Mouse (Mus musculus) intestine, embryonic 15.5 days (tissue): ENCODE measurements around the gene Ankrd11. TPM values are rescaled to one million over a fixed set of nuclear protein-coding genes. Genes with fewer than 3 reads are reported as not detected.
A peak's percentile ranks its signal among the peaks of the same experiment; 100 is the strongest.

Experiments used
- ATAC-seq: fragments of 200-750 bp; cut with Nextera tagmentation; 2 replicates; pipeline ENCODE4 v1.8.0; 2017; ENCODE audit warnings: moderate TSS enrichment, moderate library complexity
- H3K27ac ChIP-seq: fragments of 300-500 bp; sonication (generic); 2 replicates; pipeline ENCODE4 v1.5.1; 2015; ENCODE audit warnings: mild to moderate bottlenecking, inconsistent platforms
- H3K27me3 ChIP-seq: fragments of 300-500 bp; sonication (generic); replicated peaks from 2 replicates; pipeline ENCODE4 v1.6.1; 2015; ENCODE audit warnings: inconsistent platforms
- H3K36me3 ChIP-seq: fragments of 300-500 bp; sonication (generic); 2 replicates; pipeline ENCODE4 v1.6.1; 2015; ENCODE audit warnings: inconsistent platforms
- H3K4me1 ChIP-seq: fragments of 300-500 bp; sonication (generic); replicated peaks from 2 replicates; pipeline ENCODE4 v1.6.1; 2015; ENCODE audit warnings: inconsistent platforms
- H3K4me2 ChIP-seq: fragments of 300-500 bp; sonication (generic); replicated peaks from 2 replicates; pipeline ENCODE4 v1.6.1; 2015; ENCODE audit warnings: mild to moderate bottlenecking, inconsistent platforms
- H3K4me3 ChIP-seq: fragments of 300-500 bp; sonication (generic); replicated peaks from 2 replicates; pipeline ENCODE4 v1.5.1; 2015; ENCODE audit warnings: inconsistent platforms
- H3K9ac ChIP-seq: fragments of 300-500 bp; sonication (generic); 2 replicates; pipeline ENCODE4 v1.6.1; 2015; ENCODE audit warnings: inconsistent platforms
- H3K9me3 ChIP-seq: fragments of 300-500 bp; sonication (generic); 2 replicates; pipeline ENCODE4 v1.6.1; 2016; ENCODE audit warnings: inconsistent platforms
- WGBS: fragments of 180-500 bp; shearing (Covaris S2); methylation state at CpG from one replicate; pipeline ENCODE4 v1.1.7; 2015; 5-methylcytosine and 5-hydroxymethylcytosine counted together
- polyA plus RNA-seq: library from polyadenylated mRNA; unstranded; fragments of >200 nt; fragmentation: Nextera tagmentation; extraction: Ambion mirVana; gene quantifications from 2 replicates; pipeline ENCODE4 v1.2.1, GENCODE M21; 2015

The Ankrd11 gene
- polyA plus RNA-seq, 1 experiment from 2014 or later, result 53.9 TPM

DNA sequence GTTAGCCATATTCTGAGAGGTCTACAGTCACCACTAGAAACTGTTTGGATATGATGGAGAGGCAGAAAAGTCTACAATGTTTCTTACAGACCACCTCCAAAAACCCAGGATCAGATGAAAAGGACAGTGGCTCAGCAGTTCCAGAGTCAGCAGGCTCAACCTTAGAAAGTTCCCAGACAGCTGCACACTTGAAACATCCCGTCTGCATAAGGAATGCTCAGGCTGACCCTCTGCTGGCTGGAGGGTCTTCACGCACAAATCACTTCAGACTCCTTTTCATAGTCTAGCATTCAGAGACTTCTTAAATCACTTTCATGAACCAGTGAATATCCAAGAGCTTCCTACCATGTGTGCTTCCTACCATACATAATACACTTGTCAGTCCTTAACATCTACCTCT lies 49.8 kb downstream of the Ankrd11 start:
- Histone ChIP-seq H3K27ac (no peak overlapping the region), H3K4me3 (no peak overlapping the region), H3K27me3 (no peaks in the 10 kb centered on the region), H3K9ac (no peak overlapping the region), H3K9me3 (no peaks in the 10 kb centered on the region), H3K36me3 (no peaks in the 10 kb centered on the region), H3K4me1 (peaks cover 39% of the 10 kb centered on the region), H3K4me2 (no peak overlapping the region)
- ATAC-seq, result no peak
- 36% methylated on average over 2 of the region's 2 CpGs for WGBS

DNA sequence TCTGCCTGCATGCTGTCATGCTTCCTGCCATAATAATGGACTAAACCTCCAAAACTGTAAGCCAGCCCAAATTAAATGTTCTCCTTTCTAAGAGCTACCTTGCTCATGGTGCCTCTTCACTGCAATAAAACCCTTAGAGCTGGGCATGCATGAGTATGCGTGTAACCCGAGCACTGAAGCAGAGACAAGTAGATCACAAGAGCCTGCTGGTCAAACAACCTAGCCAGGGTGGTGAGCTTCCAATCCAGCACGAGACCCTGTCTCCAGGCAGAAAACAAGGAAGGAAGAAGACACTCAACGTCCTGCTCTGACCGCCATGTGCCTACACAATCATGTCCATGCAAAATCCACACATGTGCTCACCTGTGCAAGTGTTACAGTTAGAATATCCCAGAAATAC lies 50.7 kb downstream of the Ankrd11 start:
- no peak overlapping the region for H3K27ac ChIP-seq
- no peak overlapping the region for H3K9ac ChIP-seq
- no peak for ATAC-seq
- H3K4me2 ChIP-seq, result no peak overlapping the region
- H3K4me3 ChIP-seq, result no peak overlapping the region
- H3K4me1 ChIP-seq, result peaks cover 43% of the 10 kb centered on the region
- H3K9me3 ChIP-seq, result no peaks in the 10 kb centered on the region
- WGBS, result 79% methylated on average over 5 of the region's 5 CpGs
- no peaks in the 10 kb centered on the region for H3K27me3 ChIP-seq
- H3K36me3 ChIP-seq, result no peaks in the 10 kb centered on the region

DNA sequence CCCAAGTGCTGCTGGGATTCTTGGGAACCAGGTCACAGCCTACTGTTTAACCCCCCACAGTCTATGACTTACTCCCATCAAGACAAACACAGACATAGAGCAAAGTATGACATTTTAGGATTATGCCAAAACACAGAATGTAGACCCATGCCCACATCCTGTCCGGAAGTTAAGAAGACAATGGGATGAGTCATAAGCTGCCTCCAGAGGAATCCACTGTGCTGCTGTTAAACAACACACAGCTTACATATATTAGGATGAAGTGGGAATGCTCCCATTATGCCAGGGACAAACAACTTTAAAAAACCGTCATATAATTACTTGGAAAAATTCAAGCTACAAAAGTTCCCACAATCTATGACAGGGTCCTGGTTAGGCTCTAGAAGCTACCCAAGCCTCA lies 52.1 kb downstream of the Ankrd11 start:
- H3K4me2 ChIP-seq, result no peak overlapping the region
- H3K4me1 ChIP-seq, result peaks cover 52% of the 10 kb centered on the region
- H3K9ac ChIP-seq, result no peak overlapping the region
- H3K27ac ChIP-seq, result peak overlapping the region; percentile 82
- H3K9me3 ChIP-seq, result no peaks in the 10 kb centered on the region
- no peaks in the 10 kb centered on the region for H3K27me3 ChIP-seq
- ATAC-seq, result no peak
- 69% methylated on average over 2 of the region's 2 CpGs for WGBS
- H3K36me3 ChIP-seq, result no peaks in the 10 kb centered on the region
- H3K4me3 ChIP-seq, result no peak overlapping the region

DNA sequence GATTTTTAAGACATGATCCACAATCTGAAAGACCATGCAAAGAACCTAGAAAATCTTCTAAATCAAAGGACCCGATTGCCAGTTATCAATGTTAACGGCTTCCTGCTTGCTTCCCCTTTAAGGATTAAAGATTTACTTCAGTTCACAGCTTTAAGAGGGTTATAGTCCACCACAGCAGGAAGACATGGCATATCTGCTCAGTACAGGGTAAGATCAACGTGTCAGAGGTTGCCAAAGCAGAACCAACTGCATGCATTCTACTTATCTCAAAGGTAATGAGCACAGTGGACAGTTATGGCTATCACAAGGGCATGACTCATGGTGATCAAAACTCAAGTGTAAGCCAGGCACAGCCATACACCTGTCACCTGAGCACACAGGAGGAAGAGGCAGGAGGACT lies 53.1 kb downstream of the Ankrd11 start:
- Histone ChIP-seq H3K9ac (no peak overlapping the region), H3K9me3 (no peaks in the 10 kb centered on the region), H3K27me3 (no peaks in the 10 kb centered on the region), H3K4me2 (peak overlapping the region; percentile 17), H3K4me1 (peaks cover 44% of the 10 kb centered on the region), H3K4me3 (no peak overlapping the region), H3K27ac (peak overlapping the region; percentile 68; the same call in 1 of the 2 replicates), H3K36me3 (no peaks in the 10 kb centered on the region)
- WGBS, result 58% methylated on average over 3 of the region's 3 CpGs
- ATAC-seq, result peak; percentile 95

- H3K36me3 ChIP-seq, result no peaks in the 10 kb centered on the region
- H3K27ac ChIP-seq, result peak overlapping the region; percentile 45
- H3K9ac ChIP-seq, result no peak overlapping the region
- H3K9me3 ChIP-seq, result no peaks in the 10 kb centered on the region
- no peak overlapping the region for H3K4me2 ChIP-seq
- 27% methylated on average over 2 of the region's 2 CpGs for WGBS
- no peak for ATAC-seq
- no peaks in the 10 kb centered on the region for H3K27me3 ChIP-seq
- H3K4me3 ChIP-seq, result no peak overlapping the region
- H3K4me1 ChIP-seq, result peaks cover 34% of the 10 kb centered on the region
These were observed 54.8 kb downstream of the Ankrd11 start for GRCm38 (mm10) chr8:122987255-122987654.

DNA sequence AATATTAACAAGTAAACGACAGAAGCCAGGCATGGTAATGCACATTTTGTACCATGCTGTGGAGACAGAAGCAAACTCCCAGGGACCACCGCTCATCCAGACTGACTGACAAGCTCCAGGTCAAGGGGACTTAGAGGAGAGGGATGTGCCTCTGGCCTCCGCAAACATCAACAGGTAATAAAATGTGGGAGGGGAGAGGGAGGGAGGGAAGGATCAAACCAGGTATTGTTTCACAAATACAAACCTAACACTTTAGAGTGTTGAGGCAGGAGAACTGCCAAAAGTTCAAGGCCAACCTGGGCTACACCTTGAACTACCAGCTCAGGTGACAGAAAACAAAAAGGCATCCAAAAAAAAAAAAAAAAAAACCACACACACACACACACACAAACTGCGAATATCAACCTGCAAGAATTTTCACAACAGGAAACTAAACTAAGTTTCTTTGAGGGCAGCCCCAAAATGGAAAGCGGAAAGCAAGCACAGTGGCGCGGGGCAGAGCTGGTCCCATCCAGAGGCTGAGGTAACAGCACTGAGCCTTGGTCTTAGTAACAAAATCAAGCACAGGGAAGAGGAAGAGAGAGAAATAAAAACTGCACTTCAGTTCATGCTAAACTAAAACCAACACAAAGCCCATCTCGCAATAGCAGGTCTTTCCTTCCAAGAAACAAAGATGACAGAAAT lies 55.4 kb downstream of the Ankrd11 start:
- H3K4me3 ChIP-seq, result no peak overlapping the region
- 0 out of 2 replicates have a peak overlapping the region, but pooled peaks have one; percentile 6 for H3K4me2 ChIP-seq
- no peak overlapping the region for H3K27ac ChIP-seq
- H3K4me1 ChIP-seq, result peaks cover 34% of the 10 kb centered on the region
- no peak overlapping the region for H3K9ac ChIP-seq
- H3K36me3 ChIP-seq, result no peaks in the 10 kb centered on the region
- no peak for ATAC-seq
- no peaks in the 10 kb centered on the region for H3K9me3 ChIP-seq
- 59% methylated on average over 8 of the region's 8 CpGs for WGBS
- H3K27me3 ChIP-seq, result no peaks in the 10 kb centered on the region

GRCm38 (mm10) chr8:122984175-122984574 lies 57.9 kb downstream of the Ankrd11 start:
- no peak overlapping the region for H3K27ac ChIP-seq

GRCm38 (mm10) chr8:122983178-122983942 lies 58.7 kb downstream of the Ankrd11 start:
- no peak overlapping the region for H3K9ac ChIP-seq
- no peaks in the 10 kb centered on the region for H3K36me3 ChIP-seq
- no peaks in the 10 kb centered on the region for H3K27me3 ChIP-seq
- no peaks in the 10 kb centered on the region for H3K9me3 ChIP-seq
- peak; percentile 50; the same call in 1 of the 2 replicates for ATAC-seq
- 71% methylated on average over 19 of the region's 19 CpGs for WGBS
- no peak overlapping the region for H3K4me3 ChIP-seq
- peak overlapping the region; percentile 30; the same call in 1 of the 2 replicates for H3K4me2 ChIP-seq
- H3K4me1 ChIP-seq, result peaks cover 32% of the 10 kb centered on the region
- H3K27ac ChIP-seq, result peak overlapping the region; percentile 48; the same call in 1 of the 2 replicates

More at GRCm38 (mm10) chr8:122984175-122984574, 57.9 kb downstream of the Ankrd11 start:
- peaks cover 36% of the 10 kb centered on the region for H3K4me1 ChIP-seq
- H3K27me3 ChIP-seq, result no peaks in the 10 kb centered on the region
- H3K4me2 ChIP-seq, result no peak overlapping the region
- H3K9ac ChIP-seq, result no peak overlapping the region
- H3K9me3 ChIP-seq, result no peaks in the 10 kb centered on the region
- 80% methylated on average over 3 of the region's 3 CpGs for WGBS
- ATAC-seq, result no peak
- no peaks in the 10 kb centered on the region for H3K36me3 ChIP-seq
- H3K4me3 ChIP-seq, result no peak overlapping the region

- Histone ChIP-seq H3K4me2 (no peak overlapping the region), H3K36me3 (no peaks in the 10 kb centered on the region), H3K27ac (no peak overlapping the region), H3K4me1 (peaks cover 21% of the 10 kb centered on the region), H3K27me3 (no peaks in the 10 kb centered on the region), H3K9ac (no peak overlapping the region), H3K9me3 (no peaks in the 10 kb centered on the region), H3K4me3 (no peak overlapping the region)
- 78% methylated on average over 5 of the region's 5 CpGs for WGBS
- peak; percentile 26; the same call in 1 of the 2 replicates for ATAC-seq
These were observed 60.4 kb downstream of the Ankrd11 start for GRCm38 (mm10) chr8:122981646-122982045.

- Histone ChIP-seq H3K9me3 (no peaks in the 10 kb centered on the region), H3K4me1 (peaks cover 11% of the 10 kb centered on the region; the same call in 1 of the 2 replicates), H3K27me3 (no peaks in the 10 kb centered on the region), H3K4me2 (no peak overlapping the region), H3K9ac (no peak overlapping the region), H3K27ac (no peak overlapping the region), H3K4me3 (no peak overlapping the region), H3K36me3 (no peaks in the 10 kb centered on the region)
- 75% methylated on average over 10 of the region's 10 CpGs for WGBS
- no peak for ATAC-seq
These were observed 62.1 kb downstream of the Ankrd11 start for GRCm38 (mm10) chr8:122979865-122980509.

GRCm38 (mm10) chr8:122979424-122979823 lies 62.7 kb downstream of the Ankrd11 start:
- H3K9me3 ChIP-seq, result no peaks in the 10 kb centered on the region
- H3K4me1 ChIP-seq, result peaks cover 11% of the 10 kb centered on the region; the same call in 1 of the 2 replicates
- 89% methylated on average over 3 of the region's 3 CpGs for WGBS
- no peaks in the 10 kb centered on the region for H3K27me3 ChIP-seq
- H3K4me3 ChIP-seq, result no peak overlapping the region
- no peak for ATAC-seq
- H3K27ac ChIP-seq, result no peak overlapping the region
- no peaks in the 10 kb centered on the region; the same call in 1 of the 2 replicates for H3K36me3 ChIP-seq
- H3K9ac ChIP-seq, result no peak overlapping the region
- H3K4me2 ChIP-seq, result no peak overlapping the region

DNA sequence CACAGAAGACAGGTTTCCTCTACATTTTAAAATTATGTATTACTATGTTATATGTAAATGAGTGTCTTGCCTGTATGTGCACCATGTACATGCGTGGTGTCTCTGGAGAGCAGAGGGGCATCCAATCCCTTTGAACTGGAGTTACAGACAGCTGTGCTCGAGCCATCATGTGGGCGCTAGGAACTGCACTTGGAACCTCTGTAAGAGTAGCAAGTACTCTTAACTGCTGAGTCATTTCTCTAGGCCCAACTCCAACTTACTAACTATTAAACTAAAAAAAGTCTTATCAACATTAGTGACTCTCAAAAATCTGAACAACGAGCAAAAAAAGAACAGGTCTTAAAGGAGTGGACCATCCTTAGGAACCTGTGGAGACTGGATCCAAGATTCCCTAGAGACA lies 66.0 kb downstream of the Ankrd11 start:
- Histone ChIP-seq H3K9me3 (no peaks in the 10 kb centered on the region), H3K4me1 (peaks cover 8% of the 10 kb centered on the region; the same call in 1 of the 2 replicates), H3K27me3 (no peaks in the 10 kb centered on the region), H3K27ac (no peak overlapping the region), H3K4me2 (no peak overlapping the region), H3K9ac (no peak overlapping the region), H3K36me3 (no peaks in the 10 kb centered on the region; the same call in 1 of the 2 replicates), H3K4me3 (no peak overlapping the region)
- WGBS, result 91% methylated on average over 4 of the region's 4 CpGs
- no peak for ATAC-seq
